Comparison of ENCODE assay signal across 21 mouse cellular contexts in the genomic region with DNA sequence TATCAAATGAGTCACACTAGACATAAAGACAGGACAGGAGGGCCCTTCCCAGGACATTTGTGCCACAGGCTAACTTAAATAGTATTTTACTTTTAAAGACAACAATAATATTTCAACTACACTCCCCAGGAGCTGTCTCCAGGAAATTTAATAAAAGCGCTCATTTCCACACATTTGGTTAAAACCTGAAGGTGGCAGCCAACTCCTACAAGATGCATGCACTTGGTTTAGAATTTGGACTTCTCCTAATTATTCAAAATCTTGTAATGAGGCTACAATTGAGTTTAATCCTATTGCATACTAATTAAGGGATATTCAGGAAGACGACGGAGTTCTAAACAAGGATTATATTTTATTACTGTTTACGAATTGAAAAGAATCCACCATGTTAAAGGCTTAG. TPM values are rescaled to one million over a fixed set of nuclear protein-coding genes. Genes with fewer than 3 reads are reported as not detected.
DNase-seq lines count a peak whose midpoint lies in the region; ATAC-seq and TF ChIP-seq lines count a peak whose summit lies in the region.
"Had no signal": no experiment of that assay in that cellular context is flagged by ENCODE, and none has a peak within 500 bp of the region (broad histone marks: within the 10 kb centered on the region; RNA-seq: fewer than 3 reads in every experiment).

No protein-coding gene starts in this region.

- 65% methylated on average over 4 of the region's 4 CpGs for WGBS in kidney, postnatal 0 days
- WGBS in midbrain, postnatal 0 days = 40% methylated on average over 4 of the region's 4 CpGs
- WGBS in midbrain, embryonic 16.5 days = 50% methylated on average over 4 of the region's 4 CpGs
- WGBS in liver, embryonic 11.5 days = 89% methylated on average over 4 of the region's 4 CpGs

- H3K27ac ChIP-seq in kidney, postnatal 0 days = no peak overlapping the region
- H3K27ac ChIP-seq in midbrain, postnatal 0 days (ENCODE audit: low read depth, low read length) = no peak overlapping the region
- no peak overlapping the region for H3K27ac ChIP-seq in midbrain, embryonic 16.5 days (ENCODE audit: low read length)
- H3K27ac ChIP-seq in liver, embryonic 11.5 days (ENCODE audit: low read depth, low read length) = no peak overlapping the region
- H3K27ac ChIP-seq: heart, embryonic 10.5 days; kidney, embryonic 15.5 days; midbrain, embryonic 15.5 days; neural tube, embryonic 15.5 days had no signal

- no peaks in the 10 kb centered on the region for H3K9me3 ChIP-seq in kidney, postnatal 0 days (replicated peaks; ENCODE audit: low read length)
- H3K9me3 ChIP-seq in midbrain, postnatal 0 days (ENCODE audit: low read length) = no peaks in the 10 kb centered on the region
- H3K9me3 ChIP-seq in midbrain, embryonic 16.5 days (replicated peaks; ENCODE audit: control insufficient read depth, low read length, poor library complexity, severe bottlenecking) = no peaks in the 10 kb centered on the region
- H3K9me3 ChIP-seq in liver, embryonic 11.5 days (ENCODE audit: control insufficient read depth, low read length) = no peaks in the 10 kb centered on the region
- H3K9me3 ChIP-seq: heart, embryonic 10.5 days; kidney, embryonic 15.5 days; megakaryocyte, embryonic 14.5 days; midbrain, embryonic 15.5 days; neural tube, embryonic 15.5 days had no signal

- no peaks in the 10 kb centered on the region for H3K27me3 ChIP-seq in kidney, postnatal 0 days (ENCODE audit: insufficient read depth, low read length)
- H3K27me3 ChIP-seq in midbrain, postnatal 0 days (ENCODE audit: insufficient read depth, low read length) = no peaks in the 10 kb centered on the region
- no peaks in the 10 kb centered on the region; the same call in none of the 2 replicates for H3K27me3 ChIP-seq in midbrain, embryonic 16.5 days (ENCODE audit: control insufficient read depth, insufficient read depth, low read depth, low read length)
- H3K27me3 ChIP-seq in liver, embryonic 11.5 days (replicated peaks; ENCODE audit: control insufficient read depth, insufficient read depth, low read length) = no peaks in the 10 kb centered on the region
- H3K27me3 ChIP-seq: kidney, embryonic 15.5 days; megakaryocyte, embryonic 14.5 days; midbrain, embryonic 15.5 days; neural tube, embryonic 15.5 days had no signal

- H3K9ac ChIP-seq in kidney, postnatal 0 days (ENCODE audit: low read depth, low read length) = no peak overlapping the region
- no peak overlapping the region for H3K9ac ChIP-seq in midbrain, postnatal 0 days (replicated peaks; ENCODE audit: low read length, poor library complexity, severe bottlenecking)
- no peak overlapping the region for H3K9ac ChIP-seq in midbrain, embryonic 16.5 days (ENCODE audit: low read depth, low read length)
- no peak overlapping the region for H3K9ac ChIP-seq in liver, embryonic 11.5 days (ENCODE audit: low read depth, low read length)
- H3K9ac ChIP-seq: kidney, embryonic 15.5 days; liver, postnatal 0 days; midbrain, embryonic 15.5 days; neural tube, embryonic 15.5 days had no signal

- H3K4me3 ChIP-seq in kidney, postnatal 0 days (replicated peaks; ENCODE audit: low read depth, low read length) = no peak overlapping the region
- H3K4me3 ChIP-seq in midbrain, postnatal 0 days (ENCODE audit: low read depth, low read length) = no peak overlapping the region
- H3K4me3 ChIP-seq in midbrain, embryonic 16.5 days (ENCODE audit: low read depth, low read length) = no peak overlapping the region
- H3K4me3 ChIP-seq in liver, embryonic 11.5 days (ENCODE audit: low read depth, low read length) = no peak overlapping the region
- H3K4me3 ChIP-seq: heart, embryonic 10.5 days; kidney, embryonic 15.5 days; megakaryocyte, embryonic 14.5 days; midbrain, embryonic 15.5 days; neural tube, embryonic 15.5 days had no signal

- peak; percentile 3 for DNase-seq in embryo, embryonic 11 days
- DNase-seq in embryo, embryonic 9.5 days (ENCODE audit: extremely low spot score) = no peak
- no peak for DNase-seq in kidney, postnatal 0 days (ENCODE audit: low spot score)
- no peak for DNase-seq in kidney, postnatal 14 days
- DNase-seq in midbrain, postnatal 0 days (ENCODE audit: low spot score) = peak; percentile 34
- no peak for DNase-seq in heart, adult 11 months
- no peak for DNase-seq in liver, embryonic 11.5 days (ENCODE audit: low spot score)
- DNase-seq: adrenal gland, adult 2 months; cerebellum, adult 2 months; cerebellum, postnatal 25 days; heart, postnatal 4 days; kidney, adult 11 months; liver, postnatal 0 days; lung, postnatal 14 days; thymus, adult 2 months had no signal

- ATAC-seq in kidney, postnatal 0 days (replicated peaks; ENCODE audit: low FRiP score, low read depth) = no peak
- ATAC-seq in midbrain, postnatal 0 days (ENCODE audit: low FRiP score) = no peak
- no peak for ATAC-seq in midbrain, embryonic 16.5 days
- ATAC-seq in liver, embryonic 11.5 days (replicated peaks; ENCODE audit: low FRiP score) = no peak
- ATAC-seq: liver, postnatal 0 days; midbrain, embryonic 15.5 days had no signal

- H3K36me3 ChIP-seq in kidney, postnatal 0 days (ENCODE audit: insufficient read depth, low read length) = no peaks in the 10 kb centered on the region
- H3K36me3 ChIP-seq in midbrain, postnatal 0 days (ENCODE audit: insufficient read depth, low read length) = no peaks in the 10 kb centered on the region
- no peaks in the 10 kb centered on the region for H3K36me3 ChIP-seq in midbrain, embryonic 16.5 days (ENCODE audit: control insufficient read depth, insufficient read depth, low read length)
- H3K36me3 ChIP-seq in liver, embryonic 11.5 days (ENCODE audit: control insufficient read depth, insufficient read depth, low read length) = no peaks in the 10 kb centered on the region
- H3K36me3 ChIP-seq: heart, embryonic 10.5 days; kidney, embryonic 15.5 days; midbrain, embryonic 15.5 days; neural tube, embryonic 15.5 days had no signal

- peak; percentile 20; the same call in 1 of the 2 replicates for TF ChIP-seq CTCF in kidney, postnatal 0 days (IDR thresholded peaks at IDR 0.05; ENCODE audit: low read depth)
- TF ChIP-seq CTCF in midbrain, postnatal 0 days (IDR thresholded peaks at IDR 0.05) = peak; percentile 76

- H3K4me1 ChIP-seq in kidney, postnatal 0 days (replicated peaks; ENCODE audit: insufficient read depth, low read length) = no peaks in the 10 kb centered on the region
- H3K4me1 ChIP-seq in midbrain, postnatal 0 days (ENCODE audit: insufficient read depth, low read length) = no peaks in the 10 kb centered on the region
- peaks cover 4% of the 10 kb centered on the region; the same call in 1 of the 2 replicates for H3K4me1 ChIP-seq in midbrain, embryonic 16.5 days (ENCODE audit: control insufficient read depth, insufficient read depth, low read length)
- H3K4me1 ChIP-seq in liver, embryonic 11.5 days (replicated peaks; ENCODE audit: control insufficient read depth, insufficient read depth, low read length) = no peaks in the 10 kb centered on the region
- H3K4me1 ChIP-seq: heart, embryonic 10.5 days; kidney, embryonic 15.5 days; megakaryocyte, embryonic 14.5 days; midbrain, embryonic 15.5 days; neural tube, embryonic 15.5 days had no signal

- no peak overlapping the region for H3K4me2 ChIP-seq in kidney, postnatal 0 days (ENCODE audit: low read length)
- no peak overlapping the region for H3K4me2 ChIP-seq in midbrain, postnatal 0 days (ENCODE audit: low read depth, low read length, poor library complexity, severe bottlenecking)
- no peak overlapping the region for H3K4me2 ChIP-seq in midbrain, embryonic 16.5 days (ENCODE audit: low read length)
- H3K4me2 ChIP-seq in liver, embryonic 11.5 days = no peak overlapping the region
- H3K4me2 ChIP-seq: kidney, embryonic 15.5 days; midbrain, embryonic 15.5 days; neural tube, embryonic 15.5 days had no signal

RNA-seq across cellular contexts. Expression of a gene that starts 49.3 kb away (rescaled TPM):
- 26.9 and 29.8 TPM in 2 replicates for polyA plus RNA-seq in kidney, postnatal 0 days (2015; fragmentation: Nextera tagmentation; extraction: Ambion mirVana)
- 38.0 and 39.7 TPM in 2 replicates for total RNA-seq in midbrain, postnatal 0 days (2014; rRNA removed)
- polyA plus RNA-seq in midbrain, postnatal 0 days (2015; fragmentation: Nextera tagmentation; extraction: Ambion mirVana) = 38.3 and 40.5 TPM in 2 replicates
- 58.2 and 60.9 TPM in 2 replicates for polyA plus RNA-seq in midbrain, embryonic 16.5 days (2015; fragmentation: Nextera tagmentation; extraction: Ambion mirVana)
- 30.8 and 32.1 TPM in 2 replicates for polyA plus RNA-seq in liver, embryonic 11.5 days (2014; fragmentation: Nextera tagmentation; extraction: Ambion mirVana)

Comparison
In these comparisons a context has a peak if more than half of its experiments do, and no peak if none do; other contexts are left out.
1. DNase-seq: peak in embryo, embryonic 11 days (single experiment) and midbrain, postnatal 0 days (single experiment); none in embryo, embryonic 9.5 days (single experiment), kidney, postnatal 0 days (single experiment), kidney, postnatal 14 days (single experiment), heart, adult 11 months (single experiment) and liver, embryonic 11.5 days (single experiment).